Mouse (Mus musculus): Measurements from ENCODE around the gene Arl3.
"Not testable (repeated sequence)": the region's sequence is repeated elsewhere in the genome, so short reads cannot be mapped to it uniquely, and the experiment has no call there.

Gene Arl3

GRCm38 (mm10) chr19:46591575-46591974 lies 18.6 kb upstream of the Arl3 start:
- in situ Hi-C loops (cut with MboI; ENCODE audit: low sequenced_read_pairs), result no loop called here

- in situ Hi-C loops (cut with MboI; ENCODE audit: low sequenced_read_pairs), result loop anchor here (10.0 kb wide), 1 partner anchor 157 kb away; no protein-coding TSS in a partner anchor
These were observed 15.0 kb upstream of the Arl3 start for GRCm38 (mm10) chr19:46587823-46588508.

- in situ Hi-C loops (cut with MboI; ENCODE audit: low sequenced_read_pairs), result no loop called here
These were observed 2.2 kb upstream of the Arl3 start for GRCm38 (mm10) chr19:46575196-46575595.

- in situ Hi-C loops (cut with MboI; ENCODE audit: low sequenced_read_pairs), result no loop called here
These were observed 992 bp upstream of the Arl3 start for GRCm38 (mm10) chr19:46573990-46574389.

DNA sequence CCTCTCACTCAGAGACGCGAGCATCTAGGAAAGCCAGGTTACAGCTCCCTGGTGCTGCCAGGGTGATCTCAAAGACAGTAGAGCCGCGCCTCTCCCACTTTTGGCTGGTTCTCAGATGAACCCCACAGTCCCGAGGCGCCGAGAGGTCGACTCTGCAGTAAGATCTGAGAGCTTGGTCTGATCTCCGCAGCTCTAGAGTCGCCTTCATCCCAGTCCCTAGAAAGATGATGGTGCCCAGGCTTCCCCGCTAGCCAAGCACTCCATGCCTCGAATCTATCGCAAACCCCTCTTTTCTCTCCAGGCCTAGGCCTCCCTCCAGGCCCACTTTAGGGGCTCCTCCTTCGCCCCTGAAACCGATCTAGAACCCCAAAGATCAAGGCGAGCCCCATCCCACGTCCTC lies 450 bp downstream of the Arl3 start:
- in situ Hi-C loops (cut with MboI; ENCODE audit: low sequenced_read_pairs), result no loop called here

DNA sequence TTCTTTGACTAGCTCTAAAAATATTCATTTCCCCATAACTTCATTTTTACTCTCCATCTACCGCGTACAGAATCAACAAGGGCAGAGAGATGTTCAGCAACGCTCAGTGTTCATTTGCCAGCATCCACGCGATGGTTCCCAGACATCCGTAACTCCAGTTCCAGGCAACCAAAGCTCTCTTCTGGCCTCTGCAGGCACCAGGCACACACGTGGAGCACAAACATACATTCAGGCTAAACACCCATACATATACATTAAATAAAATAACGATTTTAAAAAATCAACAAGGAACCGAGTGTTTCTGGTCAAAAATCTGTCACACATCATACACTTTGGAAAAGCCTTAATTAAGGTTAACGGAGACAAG lies 1.1 kb downstream of the Arl3 start:
- in situ Hi-C loops (cut with MboI; ENCODE audit: low sequenced_read_pairs), result no loop called here

- in situ Hi-C loops (cut with MboI; ENCODE audit: low sequenced_read_pairs), result not testable (repeated sequence)
These were observed 1.7 kb downstream of the Arl3 start for GRCm38 (mm10) chr19:46571211-46571877.

- in situ Hi-C loops (cut with MboI; ENCODE audit: low sequenced_read_pairs), result no loop called here
These were observed 8.9 kb downstream of the Arl3 start for GRCm38 (mm10) chr19:46564043-46564462.

- in situ Hi-C loops (cut with MboI; ENCODE audit: low sequenced_read_pairs), result no loop called here
These were observed 9.4 kb downstream of the Arl3 start for GRCm38 (mm10) chr19:46563603-46564002.

DNA sequence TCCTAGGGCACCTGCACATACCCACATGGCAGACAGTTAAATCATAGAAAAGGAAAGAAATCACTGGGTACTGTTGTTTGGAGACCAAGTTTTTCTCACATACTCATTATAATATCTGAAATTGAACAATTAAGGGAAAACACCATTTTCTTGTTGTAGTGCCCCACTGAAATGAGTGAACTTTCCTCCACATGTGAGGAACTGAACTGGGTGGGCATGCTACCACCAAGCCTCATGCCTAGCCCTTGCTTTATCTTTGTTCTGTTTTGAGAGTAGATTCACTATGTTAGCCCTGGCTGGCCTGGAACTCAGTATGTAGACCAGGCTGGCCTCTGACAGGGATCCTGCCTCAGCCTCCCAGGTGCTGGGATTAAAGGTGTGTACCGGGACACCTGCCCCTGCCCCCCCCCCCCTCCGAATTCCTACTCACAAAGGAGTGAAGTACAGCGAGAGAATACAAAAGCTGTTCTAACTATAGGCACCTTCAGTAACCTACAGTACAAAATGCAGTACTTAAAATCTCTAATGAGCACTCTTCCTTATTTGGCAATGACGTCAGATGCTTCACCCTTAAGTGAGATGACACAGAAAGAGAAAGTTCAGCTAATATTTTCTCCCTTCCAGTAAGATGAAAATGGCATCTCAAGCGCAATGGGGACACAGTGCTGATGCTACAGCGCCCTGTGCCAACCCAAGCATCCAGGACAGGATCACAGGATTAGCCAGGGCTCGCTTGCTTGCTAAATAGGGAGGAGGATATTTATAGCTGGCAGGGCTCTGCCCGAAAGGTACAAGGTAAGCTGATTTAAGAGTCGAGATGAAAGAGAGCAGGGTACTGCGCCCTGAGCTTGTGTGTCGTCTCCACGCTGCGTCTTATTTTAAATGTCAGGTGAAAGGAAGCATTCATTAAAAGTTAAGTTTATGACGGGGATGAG lies 10.2 kb downstream of the Arl3 start:
- in situ Hi-C loops (cut with MboI; ENCODE audit: low sequenced_read_pairs), result no loop called here

DNA sequence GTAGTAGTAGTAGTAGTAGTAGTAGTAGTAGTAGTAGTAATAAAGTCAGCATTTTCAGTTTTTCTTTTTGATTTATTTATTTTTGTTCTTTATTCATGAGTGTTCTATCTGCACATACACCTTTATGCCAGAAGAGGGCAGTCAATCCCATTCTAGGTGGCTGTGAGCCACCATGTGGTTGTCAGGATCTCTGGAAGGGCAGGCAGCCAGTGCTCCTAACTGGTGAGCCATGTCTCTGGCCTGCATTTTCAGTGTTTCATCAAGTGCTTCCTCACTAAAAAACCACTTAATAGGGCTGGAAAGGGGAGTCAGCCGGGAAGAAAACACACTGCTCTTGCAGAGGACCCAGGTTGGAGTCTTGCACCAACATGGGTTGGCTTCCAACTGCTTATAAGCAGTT lies 10.9 kb downstream of the Arl3 start:
- in situ Hi-C loops (cut with MboI; ENCODE audit: low sequenced_read_pairs), result no loop called here

- in situ Hi-C loops (cut with MboI; ENCODE audit: low sequenced_read_pairs), result no loop called here
These were observed 14.4 kb downstream of the Arl3 start for GRCm38 (mm10) chr19:46558631-46559030.

GRCm38 (mm10) chr19:46558009-46558408 lies 15.0 kb downstream of the Arl3 start:
- in situ Hi-C loops (cut with MboI; ENCODE audit: low sequenced_read_pairs), result no loop called here

- in situ Hi-C loops (cut with MboI; ENCODE audit: low sequenced_read_pairs), result no loop called here
These were observed 19.4 kb downstream of the Arl3 start for GRCm38 (mm10) chr19:46553541-46553955.

DNA sequence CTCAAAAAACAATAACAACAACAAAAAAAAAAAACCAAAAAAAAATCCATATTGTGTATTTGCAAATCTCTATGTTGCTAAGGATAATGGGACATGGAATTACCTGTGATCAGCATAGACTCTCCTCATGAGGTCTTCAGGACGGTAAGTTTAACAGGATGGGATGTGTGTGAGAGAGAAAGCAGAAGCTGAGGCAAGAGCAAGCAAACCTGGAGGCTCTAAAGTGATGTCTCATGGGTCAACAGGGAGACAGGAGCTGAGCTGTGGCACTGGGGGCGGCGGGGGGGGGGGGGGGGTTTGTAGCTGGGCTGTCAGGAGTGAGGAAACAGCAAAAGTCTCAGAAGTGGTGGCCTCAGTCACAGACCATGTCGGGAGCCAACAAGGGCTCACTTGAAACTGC lies 20.5 kb downstream of the Arl3 start:
- in situ Hi-C loops (cut with MboI; ENCODE audit: low sequenced_read_pairs), result no loop called here

DNA sequence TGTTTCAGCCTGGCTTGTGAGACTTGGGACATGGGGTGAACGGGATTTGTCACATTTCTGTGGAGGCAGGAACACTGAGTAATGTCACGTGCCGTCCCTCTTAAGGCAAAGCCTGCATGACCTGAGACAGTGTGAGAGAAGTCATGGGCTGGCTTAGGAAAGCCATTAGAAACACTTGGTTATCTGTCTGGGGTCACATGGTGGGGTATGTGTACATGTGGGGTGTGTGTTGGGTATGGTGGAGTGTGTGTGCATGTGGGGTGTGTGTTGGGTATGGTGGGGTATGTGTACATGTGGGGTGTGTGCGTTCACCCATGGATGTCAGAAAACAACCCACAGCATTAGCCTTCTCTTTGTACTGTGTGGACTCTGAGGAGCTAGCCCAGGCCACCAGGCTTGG lies 22.6 kb downstream of the Arl3 start:
- in situ Hi-C loops (cut with MboI; ENCODE audit: low sequenced_read_pairs), result no loop called here

DNA sequence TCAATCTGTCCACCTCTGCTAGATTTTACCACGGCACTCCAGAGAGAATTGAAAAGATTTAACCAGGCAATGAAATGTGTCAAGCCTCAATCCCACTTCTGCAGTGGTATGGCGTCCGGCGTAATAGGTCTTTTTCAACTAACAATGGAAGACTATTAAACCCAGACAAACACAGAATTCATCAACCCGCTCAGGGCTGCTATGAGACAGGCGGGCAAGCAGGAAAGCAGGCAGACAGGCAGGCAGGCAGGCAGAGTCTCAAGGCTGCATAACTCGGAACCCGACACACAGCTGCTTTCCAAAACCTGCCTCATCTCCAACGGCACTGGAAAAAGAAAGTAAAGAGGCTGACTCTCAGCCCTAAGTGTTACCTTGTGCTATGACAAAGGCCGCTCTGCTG lies 24.9 kb downstream of the Arl3 start:
- in situ Hi-C loops (cut with MboI; ENCODE audit: low sequenced_read_pairs), result no loop called here

GRCm38 (mm10) chr19:46547565-46547964 lies 25.4 kb downstream of the Arl3 start:
- in situ Hi-C loops (cut with MboI; ENCODE audit: low sequenced_read_pairs), result no loop called here

DNA sequence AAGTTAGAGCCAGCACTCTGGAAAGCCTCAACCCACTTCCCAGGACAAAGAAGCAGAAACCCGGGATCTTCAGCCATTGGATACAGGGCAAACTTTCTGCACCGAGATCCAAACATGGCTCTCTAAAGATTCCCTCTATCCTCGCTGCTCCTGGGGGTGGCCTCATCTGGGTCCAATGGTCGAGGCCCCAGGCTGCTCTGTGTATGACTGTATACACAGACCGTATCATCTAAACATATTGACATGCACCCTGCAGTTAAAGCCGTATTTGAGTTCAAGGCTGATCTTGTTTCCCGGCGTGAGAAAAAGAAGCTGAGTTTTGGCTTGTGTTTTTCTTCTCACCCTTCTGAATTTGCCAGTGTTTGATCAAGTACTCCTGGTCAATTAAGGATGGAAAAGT lies 30.2 kb downstream of the Arl3 start:
- in situ Hi-C loops (cut with MboI; ENCODE audit: low sequenced_read_pairs), result no loop called here

GRCm38 (mm10) chr19:46538213-46538612 lies 34.8 kb downstream of the Arl3 start:
- in situ Hi-C loops (cut with MboI; ENCODE audit: low sequenced_read_pairs), result no loop called here

GRCm38 (mm10) chr19:46537357-46537756 lies 35.6 kb downstream of the Arl3 start:
- in situ Hi-C loops (cut with MboI; ENCODE audit: low sequenced_read_pairs), result no loop called here
